Mouse (Mus musculus) brain, embryonic 14.5 days (tissue): ENCODE results near the gene Gm10491. TPM values are rescaled to one million over a fixed set of nuclear protein-coding genes. Genes with fewer than 3 reads are reported as not detected.
"Not testable (repeated sequence)": the region's sequence is repeated elsewhere in the genome, so short reads cannot be mapped to it uniquely, and the experiment has no call there.

ENCODE experiments used
- DNase-seq: peaks from one replicate; pipeline ENCODE4 v3.0.0-alpha.2; 2011; ENCODE audit warnings: low read depth
- CTCF ChIP-seq: fragments of 200-500 bp; IDR thresholded peaks from 2 replicates; pipeline ENCODE4 v1.5.1; 2012; ENCODE audit warnings: inconsistent platforms, mild to moderate bottlenecking, moderate library complexity, borderline replicate concordance; ENCODE audit not compliant: insufficient read depth, insufficient read length; ENCODE audit errors: extremely low read depth
- POLR2A ChIP-seq: fragments of 200-500 bp; IDR thresholded peaks from 2 replicates; pipeline ENCODE4 v1.6.1; 2012; ENCODE audit warnings: mild to moderate bottlenecking, inconsistent platforms, borderline replicate concordance; ENCODE audit not compliant: poor library complexity, insufficient read depth, insufficient read length, severe bottlenecking; ENCODE audit errors: extremely low read depth
- polyA plus RNA-seq: library from polyadenylated mRNA; depleted of rRNA; stranded (reverse); fragments of >200 nt; gene quantifications from 2 replicates; pipeline ENCODE4 v1.2.3, GENCODE M21; 2012

The Gm10491 gene
- polyA plus RNA-seq, 1 experiment: not detected

- DNase-seq: peak; percentile 31
- TF ChIP-seq CTCF: peak; percentile 11; the same call in 1 of the 2 replicates
Measured at GRCm38 (mm10) chrX:7915669-7916068, 8.0 kb upstream of the Gm10491 start.

GRCm38 (mm10) chrX:7910473-7910872 is 2.8 kb upstream of the Gm10491 start:
- DNase-seq: peak; percentile 39
- TF ChIP-seq CTCF (no peak), POLR2A (no peak)

- DNase-seq: not testable (repeated sequence)
Measured at GRCm38 (mm10) chrX:7909242-7909641, 1.6 kb upstream of the Gm10491 start, which contains the start of gene Gm10490. Gene Gm10490, plus strand, starts transcription at chrX:7909542.

- TF ChIP-seq CTCF: no peak
- TF ChIP-seq POLR2A: no peak
- no peak for DNase-seq
Measured at GRCm38 (mm10) chrX:7904441-7904840, 3.2 kb downstream of the Gm10491 start.

GRCm38 (mm10) chrX:7898880-7899874 is 8.5 kb downstream of the Gm10491 start, which contains the start of the genes Pqbp1 and Timm17b:
Gene Pqbp1, minus strand, starts transcription at chrX:7899269.
Gene Timm17b, plus strand, starts transcription at chrX:7899357.
- TF ChIP-seq CTCF (no peak), POLR2A (0 out of 2 replicates have a peak, but pooled peaks have one; percentile 39)
- DNase-seq: peak; percentile 98

- TF ChIP-seq CTCF (no peak), POLR2A (no peak)
Measured at GRCm38 (mm10) chrX:7898211-7898610, 9.4 kb downstream of the Gm10491 start.

GRCm38 (mm10) chrX:7883841-7884567 is 23.6 kb downstream of the Gm10491 start, which contains the start of gene Slc35a2:
Gene Slc35a2, plus strand, starts transcription at chrX:7884028.
- TF ChIP-seq CTCF: no peak
- TF ChIP-seq POLR2A: no peak
- DNase-seq: peak; percentile 91

More at GRCm38 (mm10) chrX:7898211-7898610, 9.4 kb downstream of the Gm10491 start:
- no peak for DNase-seq

- TF ChIP-seq CTCF (peak; percentile 54), POLR2A (no peak)
- peak; percentile 90 for DNase-seq
Measured at GRCm38 (mm10) chrX:7879819-7880218, 27.8 kb downstream of the Gm10491 start.

GRCm38 (mm10) chrX:7878495-7878894 is 29.1 kb downstream of the Gm10491 start:
- peak; percentile 11 for DNase-seq
- TF ChIP-seq CTCF (no peak), POLR2A (no peak)

- peak; percentile 94 for DNase-seq
Measured at GRCm38 (mm10) chrX:7878007-7878419, 29.6 kb downstream of the Gm10491 start, which contains the start of gene Pim2. Gene Pim2, plus strand, starts transcription at chrX:7878262.

GRCm38 (mm10) chrX:7869826-7870225 is 37.8 kb downstream of the Gm10491 start:
- DNase-seq: peak; percentile 49
- TF ChIP-seq POLR2A: no peak
- no peak for TF ChIP-seq CTCF

More at GRCm38 (mm10) chrX:7878007-7878419, 29.6 kb downstream of the Gm10491 start, which contains the start of gene Pim2:
- TF ChIP-seq POLR2A: no peak
- TF ChIP-seq CTCF: no peak
